Mouse (Mus musculus): Measurements from ENCODE around the gene Ahnak2.
"Not testable (repeated sequence)": the region's sequence is repeated elsewhere in the genome, so short reads cannot be mapped to it uniquely, and the experiment has no call there.

Ahnak2 gene

GRCm38 (mm10) chr12:112821216-112821615 lies 18.8 kb upstream of the Ahnak2 start:
- no peak for DNase-seq (ENCODE audit: low read depth, low spot score)

GRCm38 (mm10) chr12:112820401-112820999 lies 18.0 kb upstream of the Ahnak2 start:
- DNase-seq (ENCODE audit: low read depth, low spot score), result no peak

GRCm38 (mm10) chr12:112819057-112819662 lies 16.7 kb upstream of the Ahnak2 start:
- no peak for DNase-seq (ENCODE audit: low read depth, low spot score)

GRCm38 (mm10) chr12:112816866-112817265 lies 14.4 kb upstream of the Ahnak2 start:
- not testable (repeated sequence) for DNase-seq (ENCODE audit: low read depth, low spot score)

GRCm38 (mm10) chr12:112816294-112816693 lies 13.8 kb upstream of the Ahnak2 start:
- no peak for DNase-seq (ENCODE audit: low read depth, low spot score)

GRCm38 (mm10) chr12:112814682-112815470 lies 12.4 kb upstream of the Ahnak2 start:
- no peak for DNase-seq (ENCODE audit: low read depth, low spot score)

GRCm38 (mm10) chr12:112813370-112813769 lies 10.9 kb upstream of the Ahnak2 start:
- DNase-seq (ENCODE audit: low read depth, low spot score), result no peak

GRCm38 (mm10) chr12:112810092-112810885 lies 7.8 kb upstream of the Ahnak2 start:
- DNase-seq (ENCODE audit: low read depth, low spot score), result no peak

GRCm38 (mm10) chr12:112809641-112810040 lies 7.2 kb upstream of the Ahnak2 start:
- DNase-seq (ENCODE audit: low read depth, low spot score), result no peak

GRCm38 (mm10) chr12:112808587-112809364 lies 6.3 kb upstream of the Ahnak2 start, which contains the start of gene Clba1:
Clba1 (plus strand) TSS chr12:112808937.
- peak; percentile 89 for DNase-seq (ENCODE audit: low read depth, low spot score)

GRCm38 (mm10) chr12:112808212-112808586 lies 5.7 kb upstream of the Ahnak2 start:
- no peak for DNase-seq (ENCODE audit: low read depth, low spot score)

GRCm38 (mm10) chr12:112807796-112808195 lies 5.3 kb upstream of the Ahnak2 start:
- no peak for DNase-seq (ENCODE audit: low read depth, low spot score)

GRCm38 (mm10) chr12:112806044-112806443 lies 3.6 kb upstream of the Ahnak2 start:
- no peak for DNase-seq (ENCODE audit: low read depth, low spot score)

GRCm38 (mm10) chr12:112804046-112804445 lies 1.6 kb upstream of the Ahnak2 start:
- DNase-seq (ENCODE audit: low read depth, low spot score), result no peak

- DNase-seq (ENCODE audit: low read depth, low spot score), result no peak
Observed at GRCm38 (mm10) chr12:112802917-112803316, 460 bp upstream of the Ahnak2 start.

- no peak for DNase-seq (ENCODE audit: low read depth, low spot score)
Observed at GRCm38 (mm10) chr12:112800476-112800875, 2.0 kb downstream of the Ahnak2 start.

- DNase-seq (ENCODE audit: low read depth, low spot score), result no peak
Observed at GRCm38 (mm10) chr12:112799237-112799970, 3.1 kb downstream of the Ahnak2 start.

- DNase-seq (ENCODE audit: low read depth, low spot score), result no peak
Observed at GRCm38 (mm10) chr12:112798716-112799115, 3.7 kb downstream of the Ahnak2 start.

- no peak for DNase-seq (ENCODE audit: low read depth, low spot score)
Observed at GRCm38 (mm10) chr12:112798332-112798681, 4.2 kb downstream of the Ahnak2 start.

- DNase-seq (ENCODE audit: low read depth, low spot score), result no peak
Observed at GRCm38 (mm10) chr12:112797672-112798331, 4.7 kb downstream of the Ahnak2 start.
